Mouse (Mus musculus) macrophage (primary cell): ENCODE results near the gene Zc3h4. TPM values are rescaled to one million over a fixed set of nuclear protein-coding genes. Genes with fewer than 3 reads are reported as not detected.
"Not testable (repeated sequence)": the region's sequence is repeated elsewhere in the genome, so short reads cannot be mapped to it uniquely, and the experiment has no call there.

Source experiments
- H3K27ac ChIP-seq: fragments of 350-480 bp; formaldehyde crosslinking; 2 replicates; pipeline ENCODE4 v1.9.0; 2021
- H3K36me3 ChIP-seq: fragments of 350-480 bp; formaldehyde crosslinking; 2 replicates; pipeline ENCODE4 v1.9.0; 2021; ENCODE audit errors: inconsistent target
- H3K4me3 ChIP-seq: fragments of 350-480 bp; formaldehyde crosslinking; 2 replicates; pipeline ENCODE4 v1.9.0; 2021; ENCODE audit errors: inconsistent target
- H3K79me2 ChIP-seq: fragments of 350-480 bp; formaldehyde crosslinking; 2 replicates; pipeline ENCODE4 v1.9.0; 2021; ENCODE audit errors: inconsistent target
- WGBS: methylation state at CpG from one replicate; pipeline ENCODE4 v1.1.7; 2026; ENCODE audit warnings: inconsistent platforms; ENCODE audit not compliant: missing documents; 5-methylcytosine and 5-hydroxymethylcytosine counted together
- polyA plus RNA-seq: library from polyadenylated mRNA; stranded (reverse); fragments of 250-400 nt; gene quantifications from 3 replicates; pipeline ENCODE4 v1.2.4, GENCODE M21; 2018; ENCODE audit warnings: inconsistent platforms

Zc3h4 gene
- polyA plus RNA-seq, 1 experiment from 2014 or later: 23.8 TPM

DNA sequence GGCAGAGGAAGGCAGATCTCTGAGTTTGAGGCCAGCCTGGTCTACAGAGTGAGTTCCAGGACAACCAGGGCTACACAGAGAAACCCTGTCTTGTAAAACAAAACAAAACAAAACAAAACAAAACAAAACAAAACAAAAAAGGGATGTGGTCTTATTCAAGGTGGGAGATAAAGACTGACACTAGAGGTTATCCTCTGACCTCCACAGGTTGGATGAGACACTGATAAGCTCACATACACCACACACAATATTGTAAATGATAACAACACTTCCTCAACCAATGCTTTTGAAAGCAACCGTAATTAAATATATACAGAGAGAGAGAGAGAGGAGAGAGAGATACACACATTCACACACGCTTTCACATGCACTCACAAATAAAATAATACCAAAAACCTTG lies 10.8 kb upstream of the Zc3h4 start:
- H3K27ac ChIP-seq, H3K36me3 ChIP-seq, H3K4me3 ChIP-seq: not testable (repeated sequence)
- H3K79me2 ChIP-seq: peaks cover 25% of the 10 kb centered on the region
- 81% methylated on average over 2 of the region's 2 CpGs for WGBS

DNA sequence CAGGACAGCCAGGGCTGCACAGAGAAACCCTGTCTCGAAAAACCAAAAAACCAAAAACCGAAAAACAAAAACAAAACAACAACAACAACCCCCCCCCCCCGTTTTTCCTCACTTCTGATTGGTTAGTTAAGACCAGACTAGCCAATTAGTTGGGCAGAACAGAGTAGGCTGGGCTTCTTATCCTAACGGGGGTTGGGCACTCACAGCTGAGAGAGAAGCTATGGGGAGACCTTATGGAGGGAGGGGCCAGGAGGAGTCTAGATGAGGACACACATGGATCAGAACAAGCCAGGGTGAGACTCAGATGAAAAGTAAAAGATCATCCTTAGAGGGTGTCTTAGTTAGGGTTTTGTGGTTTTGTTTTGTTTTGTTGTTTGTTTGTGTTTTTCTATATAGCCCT lies 7.8 kb upstream of the Zc3h4 start:
- H3K4me3 ChIP-seq: no peak overlapping the region
- WGBS: 88% methylated on average over 4 of the region's 4 CpGs
- no peaks in the 10 kb centered on the region for H3K79me2 ChIP-seq
- H3K27ac ChIP-seq: no peak overlapping the region
- no peaks in the 10 kb centered on the region for H3K36me3 ChIP-seq

- WGBS: 11% methylated on average over 2 of the region's 2 CpGs
These were observed 4.8 kb upstream of the Zc3h4 start for GRCm38 (mm10) chr7:16395944-16396343.

GRCm38 (mm10) chr7:16397465-16397864 lies 3.2 kb upstream of the Zc3h4 start:
- no peaks in the 10 kb centered on the region for H3K36me3 ChIP-seq
- peaks cover 12% of the 10 kb centered on the region for H3K79me2 ChIP-seq
- no peak overlapping the region for H3K4me3 ChIP-seq
- no peak overlapping the region for H3K27ac ChIP-seq
- WGBS: 64% methylated on average over 4 of the region's 4 CpGs

More at GRCm38 (mm10) chr7:16395944-16396343, 4.8 kb upstream of the Zc3h4 start:
- Histone ChIP-seq H3K36me3 (no peaks in the 10 kb centered on the region), H3K27ac (no peak overlapping the region), H3K79me2 (no peaks in the 10 kb centered on the region), H3K4me3 (no peak overlapping the region)

DNA sequence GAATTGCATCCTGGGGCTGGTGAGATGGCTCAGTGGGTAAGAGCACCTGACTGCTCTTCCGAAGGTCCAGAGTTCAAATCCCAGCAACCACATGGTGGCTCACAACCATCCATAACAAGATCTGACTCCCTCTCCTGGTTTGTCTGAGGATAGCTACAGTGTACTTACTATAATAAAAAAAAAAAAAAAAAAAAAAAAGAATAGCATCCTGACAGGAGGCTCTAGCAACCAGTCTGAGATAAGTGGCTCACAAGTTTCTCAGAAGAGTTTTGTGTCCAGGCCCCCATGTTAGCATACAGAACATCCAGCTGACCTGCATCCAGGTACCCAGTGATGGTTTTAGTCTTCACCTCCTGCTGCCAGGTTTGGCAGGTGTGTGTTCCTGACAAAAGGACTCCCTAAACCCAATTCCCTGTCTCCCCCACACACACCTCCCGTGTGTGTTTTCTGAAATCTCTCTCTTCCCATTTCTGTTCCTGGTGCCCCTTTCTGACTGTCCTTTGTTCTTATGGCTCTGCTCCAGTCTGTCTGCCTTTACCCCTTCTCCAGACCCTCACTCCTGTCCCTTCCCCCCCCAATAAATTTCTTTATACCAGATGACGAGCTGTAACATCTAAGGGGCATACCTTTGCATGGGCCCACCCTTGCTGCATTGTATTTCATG lies 2.2 kb upstream of the Zc3h4 start:
- Histone ChIP-seq H3K27ac (peak overlapping the region; percentile 95), H3K36me3 (no peaks in the 10 kb centered on the region), H3K79me2 (peaks cover 23% of the 10 kb centered on the region), H3K4me3 (peak overlapping the region; percentile 55)
- WGBS: 37% methylated on average over 2 of the region's 3 CpGs

- Histone ChIP-seq H3K27ac (peak overlapping the region; percentile 95), H3K36me3 (no peaks in the 10 kb centered on the region), H3K4me3 (peak overlapping the region; percentile 55), H3K79me2 (peaks cover 30% of the 10 kb centered on the region)
- 1% methylated on average over 31 of the region's 31 CpGs for WGBS
These were observed 1.5 kb upstream of the Zc3h4 start for GRCm38 (mm10) chr7:16399098-16399819.

- under 1% methylated on average over 77 of the region's 77 CpGs for WGBS
- peaks cover 36% of the 10 kb centered on the region for H3K79me2 ChIP-seq
- peak overlapping the region; percentile 95 for H3K27ac ChIP-seq
- H3K36me3 ChIP-seq: no peaks in the 10 kb centered on the region
- peak overlapping the region; percentile 55 for H3K4me3 ChIP-seq
These were observed 656 bp upstream of the Zc3h4 start for GRCm38 (mm10) chr7:16399820-16400688.

- H3K4me3 ChIP-seq: peak overlapping the region; percentile 94
- peaks cover 45% of the 10 kb centered on the region for H3K79me2 ChIP-seq
- H3K27ac ChIP-seq: peak overlapping the region; percentile 98
- no peaks in the 10 kb centered on the region for H3K36me3 ChIP-seq
- 0% methylated on average over 17 of the region's 17 CpGs for WGBS
These were observed 1.3 kb downstream of the Zc3h4 start for GRCm38 (mm10) chr7:16401991-16402431.

DNA sequence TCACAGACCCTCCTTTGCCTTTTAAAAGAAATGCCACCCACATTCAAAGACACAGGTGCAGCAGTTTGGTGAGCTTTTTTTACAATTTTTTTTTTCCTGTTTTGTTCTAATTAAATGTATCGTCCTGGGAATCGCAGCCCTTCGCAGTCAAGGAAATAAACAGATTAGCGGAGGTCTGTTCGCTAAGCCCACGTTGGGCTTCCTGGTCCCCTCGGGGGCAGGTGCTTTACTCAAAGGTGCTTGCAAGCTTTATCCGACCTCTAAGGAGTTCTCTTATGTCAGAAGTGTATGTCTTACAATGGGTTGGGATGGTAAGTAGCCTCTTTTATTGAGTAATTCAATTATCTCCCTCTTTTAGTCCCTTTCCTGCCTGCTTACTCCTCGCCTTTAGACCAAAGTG lies 1.7 kb downstream of the Zc3h4 start:
- Histone ChIP-seq H3K4me3 (peak overlapping the region; percentile 94), H3K36me3 (no peaks in the 10 kb centered on the region), H3K79me2 (peaks cover 49% of the 10 kb centered on the region), H3K27ac (peak overlapping the region; percentile 98)
- under 1% methylated on average over 9 of the region's 9 CpGs for WGBS

- peak overlapping the region; percentile 94 for H3K4me3 ChIP-seq
- H3K27ac ChIP-seq: peak overlapping the region; percentile 98
- 7% methylated on average over 19 of the region's 21 CpGs for WGBS
- no peaks in the 10 kb centered on the region for H3K36me3 ChIP-seq
- peaks cover 57% of the 10 kb centered on the region for H3K79me2 ChIP-seq
These were observed 2.5 kb downstream of the Zc3h4 start for GRCm38 (mm10) chr7:16402968-16403948.

GRCm38 (mm10) chr7:16404315-16405072 lies 3.8 kb downstream of the Zc3h4 start:
- peaks cover 70% of the 10 kb centered on the region for H3K79me2 ChIP-seq
- H3K4me3 ChIP-seq: no peak overlapping the region
- no peaks in the 10 kb centered on the region for H3K36me3 ChIP-seq
- WGBS: 84% methylated on average over 3 of the region's 3 CpGs
- peak overlapping the region; percentile 98 for H3K27ac ChIP-seq

DNA sequence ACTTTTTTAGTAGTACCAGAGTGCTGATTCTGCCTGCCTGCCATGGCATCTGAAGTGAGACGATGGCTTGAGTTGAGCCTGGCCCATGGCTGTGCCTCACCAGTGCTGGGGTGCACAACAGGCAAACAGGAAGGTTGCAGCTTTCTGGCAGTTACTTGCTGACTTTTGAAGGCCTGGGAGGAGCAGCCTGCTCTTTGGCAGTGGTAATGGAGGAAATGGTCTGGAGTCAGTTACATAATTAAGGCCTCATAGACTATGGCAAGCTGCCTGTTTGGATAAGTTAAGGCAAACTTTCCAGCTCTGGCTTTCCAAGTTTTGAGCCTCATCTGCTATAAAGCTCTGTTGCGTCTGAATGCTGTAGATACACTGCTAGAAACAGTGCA lies 4.4 kb downstream of the Zc3h4 start:
- Histone ChIP-seq H3K27ac (peak overlapping the region; percentile 98), H3K36me3 (no peaks in the 10 kb centered on the region), H3K4me3 (no peak overlapping the region), H3K79me2 (peaks cover 75% of the 10 kb centered on the region)
- 38% methylated on average over 2 of the region's 2 CpGs for WGBS
